Mouse (Mus musculus): ENCODE data around the gene Ntn3. TPM values are rescaled to one million over a fixed set of nuclear protein-coding genes. Genes with fewer than 3 reads are reported as not detected.

The Ntn3 gene
- polyA plus RNA-seq, 1 experiment from 2014 or later = 1.4 TPM

DNA sequence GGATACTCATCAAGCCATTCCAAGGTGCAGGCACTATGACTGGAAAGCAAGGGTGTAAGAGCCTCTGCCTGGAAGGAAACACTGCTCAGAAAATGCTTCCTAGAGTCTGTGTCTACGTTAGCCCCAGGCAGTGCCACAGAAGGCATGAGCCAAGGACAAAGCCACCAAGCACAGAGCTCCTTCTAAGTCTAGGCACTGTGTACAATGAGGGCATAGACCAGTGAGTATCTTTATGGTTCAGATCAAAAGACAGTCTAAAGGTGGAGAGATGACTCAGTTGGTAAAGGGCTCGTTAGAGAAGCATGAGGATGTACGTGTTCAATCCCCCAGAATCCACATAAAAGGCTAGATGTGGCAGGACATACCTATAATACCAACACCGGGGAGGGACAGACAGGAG is 8.2 kb downstream of the Ntn3 start:
- no peak overlapping the region for H3K4me3 ChIP-seq (replicated peaks)
- peak overlapping the region; percentile 100 for H3K4me2 ChIP-seq
- DNase-seq (no peak), ATAC-seq (ENCODE audit: low read depth) (no peak)
- H3K27me3 ChIP-seq = no peaks in the 10 kb centered on the region
- peaks cover 98% of the 10 kb centered on the region for H3K4me1 ChIP-seq (replicated peaks)
- 72% methylated on average over 4 of the region's 4 CpGs for WGBS (ENCODE audit: insufficient replicate concordance)
- peaks cover 16% of the 10 kb centered on the region for H3K36me3 ChIP-seq
- H3K9me3 ChIP-seq (replicated peaks) = no peaks in the 10 kb centered on the region
- H3K9ac ChIP-seq = peak overlapping the region; percentile 93
- peak overlapping the region; percentile 99 for H3K27ac ChIP-seq

DNA sequence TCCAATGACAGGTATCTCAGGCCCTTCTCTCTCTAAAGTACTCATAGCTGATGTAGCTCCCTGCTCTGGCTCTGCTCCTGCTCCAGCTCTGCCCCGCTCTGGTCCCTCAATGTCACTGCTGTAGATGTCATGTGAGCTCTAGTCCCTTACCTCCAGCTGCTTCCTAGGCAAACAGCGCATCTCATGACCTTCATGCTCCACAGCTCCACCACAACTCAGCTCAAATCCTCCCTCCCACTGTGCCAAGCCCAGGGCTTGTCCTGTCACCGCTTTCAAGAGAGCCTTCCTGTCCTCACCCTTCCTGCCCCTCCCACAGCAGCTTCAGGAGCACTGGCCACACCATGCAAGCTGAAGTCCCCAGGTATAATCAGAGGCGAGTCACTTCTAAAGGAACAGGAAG is 9.6 kb downstream of the Ntn3 start:
- DNase-seq (no peak), ATAC-seq (ENCODE audit: low read depth) (peak; percentile 13; the same call in 1 of the 2 replicates)
- Histone ChIP-seq H3K9me3 (replicated peaks) (no peaks in the 10 kb centered on the region), H3K4me1 (replicated peaks) (peaks cover 100% of the 10 kb centered on the region), H3K4me3 (replicated peaks) (peak overlapping the region; percentile 16; the same call in 1 of the 2 replicates), H3K27ac (peak overlapping the region; percentile 99), H3K9ac (peak overlapping the region; percentile 93), H3K36me3 (peaks cover 27% of the 10 kb centered on the region), H3K4me2 (peak overlapping the region; percentile 100), H3K27me3 (no peaks in the 10 kb centered on the region)
- WGBS (ENCODE audit: insufficient replicate concordance) = 36% methylated on average over 4 of the region's 4 CpGs

DNA sequence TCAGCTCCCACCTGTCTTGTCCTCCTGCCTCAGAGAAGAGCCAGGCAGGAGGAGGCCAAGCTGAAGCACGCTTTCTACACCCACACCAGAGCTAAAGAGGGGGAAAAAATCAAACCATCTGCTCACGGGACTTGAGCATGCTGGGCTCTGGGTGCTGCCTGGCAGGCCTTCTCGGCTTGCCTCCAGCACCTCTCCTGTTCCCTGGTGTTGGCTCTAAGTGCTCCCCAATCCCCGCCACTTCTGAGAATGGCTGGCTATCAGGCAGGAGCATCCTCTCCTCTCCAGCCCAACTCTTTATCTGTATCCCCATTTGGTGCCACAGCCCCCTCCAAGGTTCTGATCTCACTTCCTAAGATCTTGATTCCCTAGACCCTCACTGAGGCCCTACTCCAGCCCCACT is 10.1 kb downstream of the Ntn3 start:
- Histone ChIP-seq H3K27me3 (no peaks in the 10 kb centered on the region), H3K9me3 (replicated peaks) (no peaks in the 10 kb centered on the region), H3K27ac (peak overlapping the region; percentile 99), H3K9ac (peak overlapping the region; percentile 93), H3K36me3 (peaks cover 31% of the 10 kb centered on the region), H3K4me2 (peak overlapping the region; percentile 100), H3K4me3 (replicated peaks) (peak overlapping the region; percentile 26), H3K4me1 (replicated peaks) (peaks cover 100% of the 10 kb centered on the region)
- DNase-seq = peak; percentile 72
- WGBS (ENCODE audit: insufficient replicate concordance) = 34% methylated on average over 4 of the region's 4 CpGs
- ATAC-seq (ENCODE audit: low read depth) = peak; percentile 53

- peaks cover 41% of the 10 kb centered on the region for H3K36me3 ChIP-seq
- peak overlapping the region; percentile 93; the same call in 1 of the 2 replicates for H3K9ac ChIP-seq
- ATAC-seq (ENCODE audit: low read depth) (peak; percentile 38), DNase-seq (peak; percentile 66)
- no peaks in the 10 kb centered on the region for H3K27me3 ChIP-seq
- peak overlapping the region; percentile 99 for H3K27ac ChIP-seq
- 0 out of 2 replicates have a peak overlapping the region, but pooled peaks have one; percentile 11 for H3K4me3 ChIP-seq (replicated peaks)
- peaks cover 100% of the 10 kb centered on the region for H3K4me1 ChIP-seq (replicated peaks)
- H3K4me2 ChIP-seq = peak overlapping the region; percentile 100
- H3K9me3 ChIP-seq (replicated peaks) = no peaks in the 10 kb centered on the region
- 42% methylated on average over 15 of the region's 15 CpGs for WGBS (ENCODE audit: insufficient replicate concordance)
These were observed 12.1 kb downstream of the Ntn3 start for GRCm38 (mm10) chr17:24197032-24197824.

DNA sequence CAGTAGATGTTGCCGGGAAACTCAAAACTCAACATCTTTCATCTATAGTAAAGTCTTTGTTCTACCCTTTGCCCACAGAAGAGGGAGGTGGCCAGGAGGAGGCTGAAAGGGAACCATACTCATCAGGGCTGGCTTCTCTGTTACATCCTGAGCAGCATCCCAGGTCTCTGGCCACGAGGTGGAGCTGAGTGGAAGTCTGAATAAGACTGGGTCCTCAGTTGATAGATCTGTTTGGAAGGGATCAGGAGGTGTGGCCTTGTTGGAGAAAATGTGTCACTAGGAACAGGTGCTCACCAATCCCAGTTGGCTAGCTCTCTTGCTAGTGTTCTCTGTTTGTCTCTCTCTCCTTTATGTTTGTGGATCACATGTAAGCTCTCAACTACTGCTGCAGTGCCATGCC is 14.0 kb downstream of the Ntn3 start:
- ATAC-seq (ENCODE audit: low read depth) (no peak), DNase-seq (no peak)
- 67% methylated on average over 2 of the region's 2 CpGs for WGBS (ENCODE audit: insufficient replicate concordance)
- H3K27me3 ChIP-seq = no peaks in the 10 kb centered on the region
- H3K4me2 ChIP-seq = no peak overlapping the region
- peaks cover 100% of the 10 kb centered on the region for H3K4me1 ChIP-seq (replicated peaks)
- H3K9ac ChIP-seq = no peak overlapping the region; the same call in 1 of the 2 replicates
- peak overlapping the region; percentile 99 for H3K27ac ChIP-seq
- H3K9me3 ChIP-seq (replicated peaks) = no peaks in the 10 kb centered on the region
- H3K36me3 ChIP-seq = peaks cover 35% of the 10 kb centered on the region
- H3K4me3 ChIP-seq (replicated peaks) = no peak overlapping the region

- WGBS (ENCODE audit: insufficient replicate concordance) = 65% methylated on average over 5 of the region's 5 CpGs
- peak overlapping the region; percentile 60 for H3K9ac ChIP-seq
- no peaks in the 10 kb centered on the region for H3K27me3 ChIP-seq
- no peak overlapping the region for H3K4me3 ChIP-seq (replicated peaks)
- H3K4me1 ChIP-seq (replicated peaks) = peaks cover 86% of the 10 kb centered on the region
- peak overlapping the region; percentile 87 for H3K27ac ChIP-seq
- peak overlapping the region; percentile 9; the same call in 1 of the 2 replicates for H3K4me2 ChIP-seq
- ATAC-seq (ENCODE audit: low read depth) (peak; percentile 76), DNase-seq (peak; percentile 53)
- no peaks in the 10 kb centered on the region for H3K9me3 ChIP-seq (replicated peaks)
- peaks cover 50% of the 10 kb centered on the region for H3K36me3 ChIP-seq
These were observed 15.6 kb downstream of the Ntn3 start for GRCm38 (mm10) chr17:24193769-24194168.

GRCm38 (mm10) chr17:24193268-24193667 is 16.1 kb downstream of the Ntn3 start:
- DNase-seq (no peak), ATAC-seq (ENCODE audit: low read depth) (no peak)
- no peak overlapping the region for H3K4me3 ChIP-seq (replicated peaks)
- 83% methylated on average over 8 of the region's 8 CpGs for WGBS (ENCODE audit: insufficient replicate concordance)
- peak overlapping the region; percentile 60 for H3K9ac ChIP-seq
- H3K27me3 ChIP-seq = no peaks in the 10 kb centered on the region
- H3K36me3 ChIP-seq = peaks cover 55% of the 10 kb centered on the region
- H3K4me1 ChIP-seq (replicated peaks) = peaks cover 81% of the 10 kb centered on the region
- H3K9me3 ChIP-seq (replicated peaks) = no peaks in the 10 kb centered on the region
- peak overlapping the region; percentile 87 for H3K27ac ChIP-seq
- H3K4me2 ChIP-seq = peak overlapping the region; percentile 9; the same call in 1 of the 2 replicates

DNA sequence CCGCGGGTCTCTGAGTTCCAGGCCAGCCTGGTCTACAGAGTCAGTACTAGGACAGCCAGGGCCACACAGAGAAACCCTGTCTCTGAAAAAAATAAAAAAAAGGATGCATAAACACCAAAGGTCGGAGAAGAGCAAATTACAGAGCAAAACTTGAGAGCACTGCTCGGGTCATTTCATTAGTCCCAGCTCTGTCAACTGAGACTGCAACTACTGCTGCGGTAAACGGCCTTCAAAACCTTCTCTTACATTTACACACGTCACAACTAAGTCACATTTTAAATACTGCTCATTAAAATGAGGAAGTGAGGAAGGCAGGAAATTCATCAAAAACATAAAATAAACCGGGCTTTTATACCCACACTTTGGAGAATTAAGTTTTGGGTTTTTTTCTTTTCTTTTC is 16.5 kb downstream of the Ntn3 start:
- H3K9ac ChIP-seq = peak overlapping the region; percentile 60; the same call in 1 of the 2 replicates
- H3K27me3 ChIP-seq = no peaks in the 10 kb centered on the region
- H3K4me2 ChIP-seq = no peak overlapping the region
- H3K4me1 ChIP-seq (replicated peaks) = peaks cover 77% of the 10 kb centered on the region
- DNase-seq (no peak), ATAC-seq (ENCODE audit: low read depth) (no peak)
- peaks cover 59% of the 10 kb centered on the region for H3K36me3 ChIP-seq
- peak overlapping the region; percentile 87; the same call in 1 of the 2 replicates for H3K27ac ChIP-seq
- H3K4me3 ChIP-seq (replicated peaks) = no peak overlapping the region
- WGBS (ENCODE audit: insufficient replicate concordance) = 67% methylated on average over 8 of the region's 8 CpGs
- H3K9me3 ChIP-seq (replicated peaks) = no peaks in the 10 kb centered on the region

DNA sequence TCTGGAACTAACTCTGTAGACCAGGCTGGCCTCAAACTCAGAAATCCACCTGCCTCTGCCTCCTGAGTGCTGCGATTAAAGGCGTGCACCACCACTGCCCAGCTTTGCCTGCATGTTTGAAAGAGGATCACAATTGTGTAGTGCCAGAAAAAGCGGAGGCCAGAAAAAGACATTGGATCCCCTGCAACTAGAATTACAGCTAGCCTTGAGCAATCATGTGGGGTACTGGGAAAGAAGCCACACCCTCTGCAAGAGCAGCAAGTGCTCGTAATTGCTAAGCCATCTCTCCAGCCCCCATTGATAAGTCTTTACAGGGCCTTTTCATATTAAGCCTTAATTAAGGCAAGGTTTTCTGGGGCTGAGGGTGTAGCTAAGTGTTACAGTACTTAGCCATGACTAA is 17.9 kb downstream of the Ntn3 start:
- no peak overlapping the region for H3K4me2 ChIP-seq
- no peak overlapping the region for H3K27ac ChIP-seq
- H3K27me3 ChIP-seq = no peaks in the 10 kb centered on the region
- no peak overlapping the region for H3K4me3 ChIP-seq (replicated peaks)
- peaks cover 64% of the 10 kb centered on the region for H3K4me1 ChIP-seq (replicated peaks)
- 66% methylated on average over 4 of the region's 4 CpGs for WGBS (ENCODE audit: insufficient replicate concordance)
- peaks cover 64% of the 10 kb centered on the region for H3K36me3 ChIP-seq
- H3K9ac ChIP-seq = 0 out of 2 replicates have a peak overlapping the region, but pooled peaks have one; percentile 11
- no peak for DNase-seq
- no peak for ATAC-seq (ENCODE audit: low read depth)
- H3K9me3 ChIP-seq (replicated peaks) = no peaks in the 10 kb centered on the region

- H3K9ac ChIP-seq = no peak overlapping the region
- H3K4me2 ChIP-seq = no peak overlapping the region
- no peaks in the 10 kb centered on the region for H3K9me3 ChIP-seq (replicated peaks)
- DNase-seq = no peak
- WGBS (ENCODE audit: insufficient replicate concordance) = 73% methylated on average over 2 of the region's 2 CpGs
- peak overlapping the region; percentile 53 for H3K27ac ChIP-seq
- H3K4me3 ChIP-seq (replicated peaks) = no peak overlapping the region
- H3K27me3 ChIP-seq = no peaks in the 10 kb centered on the region
- H3K36me3 ChIP-seq = peaks cover 66% of the 10 kb centered on the region
- no peak for ATAC-seq (ENCODE audit: low read depth)
- peaks cover 58% of the 10 kb centered on the region for H3K4me1 ChIP-seq (replicated peaks)
These were observed 18.4 kb downstream of the Ntn3 start for GRCm38 (mm10) chr17:24190934-24191333.

DNA sequence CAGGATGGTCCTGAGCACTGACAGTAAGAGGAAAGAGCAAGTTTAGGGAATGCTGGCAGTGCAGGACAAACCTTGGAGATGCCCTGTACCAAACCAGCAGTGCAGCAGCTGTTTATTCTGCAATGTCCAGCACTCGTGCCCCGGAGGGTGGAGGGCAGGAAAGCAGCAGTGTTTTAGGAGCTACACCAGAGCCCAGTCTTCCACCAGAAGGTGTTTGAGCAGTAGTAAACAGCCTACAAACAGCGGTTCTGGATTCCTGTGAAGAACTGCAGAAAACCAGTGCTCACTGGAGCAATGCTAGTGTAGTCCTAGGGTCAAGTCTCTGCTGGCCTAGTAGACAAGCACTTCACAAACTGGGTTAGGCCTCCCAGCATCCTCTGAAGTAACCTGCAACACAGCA is 35.1 kb downstream of the Ntn3 start:
- Histone ChIP-seq H3K4me3 (replicated peaks) (no peak overlapping the region), H3K27ac (peak overlapping the region; percentile 32), H3K27me3 (no peaks in the 10 kb centered on the region), H3K9ac (peak overlapping the region; percentile 9; the same call in 1 of the 2 replicates), H3K4me1 (replicated peaks) (peaks cover 27% of the 10 kb centered on the region), H3K36me3 (peaks cover 8% of the 10 kb centered on the region; the same call in 1 of the 2 replicates), H3K4me2 (no peak overlapping the region), H3K9me3 (replicated peaks) (no peaks in the 10 kb centered on the region)
- ATAC-seq (ENCODE audit: low read depth) = no peak
- DNase-seq = no peak
- 79% methylated on average over 3 of the region's 3 CpGs for WGBS (ENCODE audit: insufficient replicate concordance)
